Mouse (Mus musculus): ENCODE data around the gene Ikbke.

Gene Ikbke

GRCm38 (mm10) chr1:131239576-131240193 is 39.7 kb downstream of the Ikbke start:
- no peak for DNase-seq (ENCODE audit: low read depth, low spot score)

DNA sequence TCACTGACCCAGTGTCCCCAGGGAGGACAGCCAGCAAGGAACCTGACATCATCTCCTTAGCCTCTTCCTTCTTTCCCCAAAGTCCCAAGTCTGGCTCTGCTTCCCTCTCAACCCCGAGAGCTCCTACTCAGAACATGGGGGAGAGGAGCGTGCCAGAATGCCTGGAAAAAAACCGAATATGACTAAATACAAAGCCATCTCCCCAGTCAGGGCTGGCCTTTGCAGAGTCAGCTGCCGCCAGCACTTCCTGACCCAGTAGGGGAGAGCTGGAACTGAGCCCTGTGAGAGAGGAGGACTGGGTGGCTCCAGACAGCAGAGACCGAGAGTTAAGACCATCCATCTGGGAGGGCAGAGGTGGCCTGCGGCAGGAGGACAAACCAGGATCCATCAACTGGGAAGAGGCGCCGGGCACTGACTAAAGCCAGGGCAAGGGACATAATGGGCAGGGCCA is 40.5 kb downstream of the Ikbke start:
- DNase-seq (ENCODE audit: low read depth, low spot score) = no peak

GRCm38 (mm10) chr1:131236077-131236476 is 43.3 kb downstream of the Ikbke start:
- no peak for DNase-seq (ENCODE audit: low read depth, low spot score)

- DNase-seq (ENCODE audit: low read depth, low spot score) = no peak
Measured at GRCm38 (mm10) chr1:131233527-131233926, 45.9 kb downstream of the Ikbke start.

GRCm38 (mm10) chr1:131228659-131229058 is 50.7 kb downstream of the Ikbke start:
- DNase-seq (ENCODE audit: low read depth, low spot score) = no peak

GRCm38 (mm10) chr1:131228225-131228624 is 51.2 kb downstream of the Ikbke start:
- DNase-seq (ENCODE audit: low read depth, low spot score) = no peak

GRCm38 (mm10) chr1:131224848-131225471 is 54.4 kb downstream of the Ikbke start:
- no peak for DNase-seq (ENCODE audit: low read depth, low spot score)

GRCm38 (mm10) chr1:131223345-131223744 is 56.1 kb downstream of the Ikbke start:
- DNase-seq (ENCODE audit: low read depth, low spot score) = no peak

DNA sequence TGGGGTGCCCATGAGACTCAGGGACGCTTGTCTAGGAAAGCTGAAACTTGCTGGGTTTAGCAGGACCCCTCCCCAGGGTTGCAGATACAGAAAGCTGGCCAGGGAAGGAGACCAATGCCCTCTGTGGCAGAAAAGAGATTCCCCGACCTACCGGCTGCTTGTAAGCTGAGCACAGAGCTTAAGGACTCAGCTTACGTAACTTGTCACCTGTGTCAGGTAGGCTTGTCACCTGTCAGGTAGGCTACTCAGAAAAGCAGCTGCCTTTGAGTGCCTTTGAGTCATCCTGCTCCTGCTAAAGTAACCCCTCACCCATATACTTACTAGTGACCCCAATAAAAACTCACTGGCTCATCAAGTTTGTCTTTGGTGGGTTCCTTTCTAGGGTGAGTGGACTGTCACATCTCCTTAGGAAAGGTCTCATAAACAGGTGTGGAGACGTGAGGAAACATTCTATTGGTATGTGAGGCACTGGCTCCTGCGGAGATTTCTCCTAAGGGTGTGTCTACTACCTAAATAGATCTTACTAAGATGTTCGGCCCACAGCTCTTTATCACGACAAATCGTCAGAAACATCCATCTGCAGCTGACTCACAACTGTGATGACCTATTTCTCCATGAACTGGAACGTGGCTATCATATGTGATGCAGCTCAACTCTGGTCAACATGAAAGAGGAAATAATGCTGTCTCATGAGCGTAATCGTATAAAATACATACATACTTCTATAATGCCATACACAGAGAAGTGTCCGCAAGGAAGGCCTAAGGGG is 57.4 kb downstream of the Ikbke start:
- no peak for DNase-seq (ENCODE audit: low read depth, low spot score)

DNA sequence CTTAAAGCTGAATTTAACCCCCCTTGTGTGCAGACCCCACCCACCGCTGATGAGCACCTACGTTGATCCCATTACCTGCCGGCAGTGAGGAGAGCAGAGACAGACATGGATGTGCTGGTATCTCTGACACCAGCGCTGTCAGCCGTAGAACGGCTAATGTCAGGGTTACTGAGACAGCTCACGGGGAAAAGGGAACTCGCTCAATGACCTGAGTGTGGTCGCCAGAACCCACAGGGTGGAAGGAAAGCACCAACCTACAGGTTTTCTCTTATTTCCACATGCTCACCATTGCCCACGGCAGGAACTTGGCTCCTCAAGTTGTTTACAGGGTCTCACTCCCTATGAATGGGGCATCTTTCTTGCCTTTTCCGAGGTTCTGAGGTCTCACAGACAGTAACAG is 60.5 kb downstream of the Ikbke start:
- no peak for DNase-seq (ENCODE audit: low read depth, low spot score)

DNA sequence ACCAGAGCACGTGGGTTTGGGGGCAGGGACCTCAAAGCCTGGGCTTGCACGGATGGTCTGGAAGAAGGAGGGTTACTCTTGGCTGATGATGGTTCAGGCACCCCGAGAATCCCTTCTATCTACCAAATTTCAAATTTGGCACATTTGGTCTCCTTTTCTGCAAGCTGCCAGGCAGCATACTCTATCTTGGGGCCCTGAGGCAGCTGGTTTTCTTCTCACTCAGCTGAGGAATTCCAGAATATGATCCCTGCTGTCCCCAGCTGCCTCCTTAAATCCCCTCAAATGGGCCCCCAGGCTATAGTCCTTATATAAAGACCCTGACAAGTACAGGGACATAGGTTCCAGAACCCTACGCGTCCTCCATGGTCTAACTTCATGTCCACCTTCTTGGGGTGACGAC is 66.0 kb downstream of the Ikbke start:
- DNase-seq (ENCODE audit: low read depth, low spot score) = no peak

GRCm38 (mm10) chr1:131212956-131213355 is 66.5 kb downstream of the Ikbke start:
- no peak for DNase-seq (ENCODE audit: low read depth, low spot score)

GRCm38 (mm10) chr1:131211655-131212054 is 67.8 kb downstream of the Ikbke start:
- DNase-seq (ENCODE audit: low read depth, low spot score) = no peak

GRCm38 (mm10) chr1:131209971-131210426 is 69.4 kb downstream of the Ikbke start:
- no peak for DNase-seq (ENCODE audit: low read depth, low spot score)

DNA sequence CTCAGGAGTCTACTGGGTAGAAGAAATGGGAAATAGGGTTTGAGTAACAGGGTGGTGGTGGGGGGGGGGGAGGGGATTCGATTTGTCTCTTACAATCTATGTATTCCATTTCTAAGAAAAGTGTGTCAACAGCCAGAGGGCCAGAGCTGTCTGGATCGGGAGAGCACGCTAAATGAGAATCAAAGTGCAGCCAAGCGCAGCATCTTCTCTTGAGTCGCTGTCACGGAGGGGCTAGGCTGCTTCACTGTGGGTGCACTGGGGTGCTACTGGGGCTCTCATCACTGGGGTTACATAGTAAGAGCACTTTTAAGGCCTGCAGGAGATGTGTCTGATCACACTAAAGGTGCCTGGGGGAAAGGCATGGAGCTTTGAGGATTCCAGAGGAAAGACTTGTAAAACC is 70.6 kb downstream of the Ikbke start:
- no peak for DNase-seq (ENCODE audit: low read depth, low spot score)

- no peak for DNase-seq (ENCODE audit: low read depth, low spot score)
Measured at GRCm38 (mm10) chr1:131208081-131208480, 71.3 kb downstream of the Ikbke start.

GRCm38 (mm10) chr1:131207531-131207930 is 71.9 kb downstream of the Ikbke start:
- no peak for DNase-seq (ENCODE audit: low read depth, low spot score)

DNA sequence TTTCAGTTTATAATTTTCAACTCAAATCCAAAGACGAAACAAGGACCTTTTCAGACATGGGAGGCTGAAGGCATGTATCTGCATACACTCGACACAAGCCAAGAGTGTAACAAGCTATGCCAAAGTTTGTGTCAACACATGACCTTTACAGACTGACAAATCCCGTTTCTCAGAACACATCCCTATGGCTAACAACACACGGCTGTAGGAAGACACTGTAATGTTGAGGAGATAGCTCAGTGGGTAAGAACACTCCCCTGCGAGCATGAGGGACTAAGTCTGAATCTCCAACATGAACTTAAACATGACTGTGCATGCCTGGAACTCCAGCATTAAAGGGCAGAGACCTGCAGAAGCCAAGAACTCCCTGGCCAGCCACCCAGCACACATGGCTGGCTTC is 73.1 kb downstream of the Ikbke start:
- DNase-seq (ENCODE audit: low read depth, low spot score) = no peak

DNA sequence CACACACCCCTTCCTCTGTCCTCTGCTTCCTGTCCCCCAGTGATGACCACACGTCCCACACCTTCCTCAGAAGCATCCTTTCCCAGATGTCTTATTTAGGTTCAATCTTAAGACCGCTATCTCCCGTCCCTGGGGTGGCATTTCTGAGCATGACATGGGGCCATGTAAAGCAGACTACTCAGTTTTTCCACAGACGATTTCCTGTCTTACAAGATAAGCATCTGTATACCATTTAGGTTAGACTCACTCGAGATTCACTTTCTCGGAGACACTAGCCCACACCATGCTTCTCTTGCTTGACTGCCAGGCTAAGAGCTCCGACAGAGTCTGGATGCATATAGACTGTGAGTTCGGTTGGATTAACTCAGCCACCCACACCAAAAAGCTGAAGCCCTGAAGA is 74.9 kb downstream of the Ikbke start:
- no peak for DNase-seq (ENCODE audit: low read depth, low spot score)
